Mouse (Mus musculus) heart, postnatal 25 days (tissue): ENCODE results near the gene Poln. TPM values are rescaled to one million over a fixed set of nuclear protein-coding genes. Genes with fewer than 3 reads are reported as not detected.

Source experiments
- DNase-seq: peaks from one replicate; pipeline ENCODE4 v3.0.0; 2022; ENCODE audit warnings: low spot score
- intact Hi-C: fragments of 180-260 bp; cut with DNase I; formaldehyde crosslinking; loops from one replicate; pipeline ENCODE4 v1.15.1; 2025
- total RNA-seq, 2 experiments: library from RNA; stranded (reverse); gene quantifications; 2 replicates each; pipeline ENCODE4 v1.2.3; 2021

Gene Poln
- total RNA-seq, 2 experiments from 2014 or later = 3.3 to 3.4 TPM

- DNase-seq = no peak
- intact Hi-C loops = no loop called here
Measured at GRCm38 (mm10) chr5:33997829-33998504, 171.3 kb downstream of the Poln start.

DNA sequence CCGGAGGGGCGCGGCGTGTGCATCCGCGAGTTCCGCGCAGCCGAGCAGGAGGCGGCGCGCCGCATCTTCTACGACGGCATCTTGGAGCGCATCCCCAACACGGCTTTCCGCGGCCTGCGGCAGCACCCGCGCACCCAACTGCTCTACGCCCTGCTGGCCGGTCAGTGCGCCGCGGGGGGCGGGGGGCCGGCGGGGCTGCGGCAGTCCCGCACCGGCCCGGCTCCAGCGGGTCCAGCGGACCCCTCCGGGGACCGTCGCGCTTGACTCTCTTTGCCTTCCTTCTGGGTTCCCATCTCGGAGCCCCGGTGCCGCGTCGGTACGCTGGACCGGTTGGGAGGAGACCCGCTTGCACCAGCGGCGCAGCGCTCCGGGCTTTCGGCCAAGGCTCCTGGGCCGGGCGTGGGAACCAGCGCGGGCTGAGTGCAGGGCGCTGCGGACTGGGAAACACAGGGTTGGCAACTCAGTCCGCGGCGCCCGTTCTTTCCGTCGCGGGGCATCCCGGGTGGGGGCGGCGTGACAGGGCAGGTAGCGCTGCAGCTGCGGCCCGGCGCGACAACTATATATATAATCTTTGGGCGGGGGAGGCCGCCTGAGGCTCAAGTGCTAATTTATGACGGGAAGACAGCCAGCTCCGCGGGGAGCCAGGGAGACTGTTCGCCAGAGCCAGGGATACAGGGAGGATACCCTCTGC lies 172.1 kb downstream of the Poln start:
- no peak for DNase-seq

GRCm38 (mm10) chr5:33996694-33997045 lies 172.6 kb downstream of the Poln start:
- DNase-seq = no peak
- intact Hi-C loops = no loop called here

More for the DNA sequence above, 172.1 kb downstream of the Poln start:
- intact Hi-C loops = no loop called here

DNA sequence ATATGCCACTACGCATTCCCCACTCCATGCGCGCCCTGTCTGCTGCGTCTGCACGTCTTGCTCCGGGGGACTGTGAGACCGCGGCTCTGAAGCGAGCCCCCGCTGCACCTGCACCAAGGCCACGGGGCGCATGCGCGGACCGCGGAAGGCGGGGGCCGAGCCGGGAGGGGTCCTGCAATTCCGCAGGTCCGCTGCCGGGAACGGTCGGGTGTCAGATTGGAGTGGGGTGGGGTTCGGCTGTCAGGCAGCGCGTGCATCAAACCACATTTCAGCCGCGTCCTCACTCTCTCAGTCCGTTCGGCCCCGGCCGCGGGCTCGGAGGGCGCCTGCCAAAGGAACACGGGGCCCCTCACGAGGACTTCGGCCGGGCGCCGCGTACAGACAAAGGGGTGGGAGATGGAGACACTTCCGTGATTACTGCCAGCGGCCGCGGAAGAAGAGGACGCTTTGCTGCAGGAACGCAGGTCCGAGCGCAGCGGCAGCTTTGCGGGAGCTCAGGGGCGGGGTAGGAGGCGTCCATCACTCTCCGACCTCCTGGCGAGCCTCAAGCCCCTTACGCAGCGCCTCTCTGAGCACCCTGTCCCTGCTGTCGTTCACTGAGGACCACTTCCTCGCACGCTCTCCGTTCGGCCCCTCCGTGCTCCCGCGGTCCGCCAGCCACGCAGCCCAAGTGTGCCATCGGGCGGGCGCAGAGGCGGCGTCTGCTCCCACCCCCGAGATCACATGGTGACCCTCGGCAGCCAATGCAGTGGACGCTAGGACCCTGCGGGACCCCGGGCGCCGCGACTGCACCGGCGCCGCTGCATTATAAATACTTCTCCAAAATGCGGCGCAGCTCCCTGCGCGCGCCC lies 173.2 kb downstream of the Poln start, which contains the start of gene Nat8l:
Gene Nat8l, plus strand, starts transcription at position 142 of the 851 bp plus-strand sequence.
- DNase-seq = no peak
- intact Hi-C loops = no loop called here

DNA sequence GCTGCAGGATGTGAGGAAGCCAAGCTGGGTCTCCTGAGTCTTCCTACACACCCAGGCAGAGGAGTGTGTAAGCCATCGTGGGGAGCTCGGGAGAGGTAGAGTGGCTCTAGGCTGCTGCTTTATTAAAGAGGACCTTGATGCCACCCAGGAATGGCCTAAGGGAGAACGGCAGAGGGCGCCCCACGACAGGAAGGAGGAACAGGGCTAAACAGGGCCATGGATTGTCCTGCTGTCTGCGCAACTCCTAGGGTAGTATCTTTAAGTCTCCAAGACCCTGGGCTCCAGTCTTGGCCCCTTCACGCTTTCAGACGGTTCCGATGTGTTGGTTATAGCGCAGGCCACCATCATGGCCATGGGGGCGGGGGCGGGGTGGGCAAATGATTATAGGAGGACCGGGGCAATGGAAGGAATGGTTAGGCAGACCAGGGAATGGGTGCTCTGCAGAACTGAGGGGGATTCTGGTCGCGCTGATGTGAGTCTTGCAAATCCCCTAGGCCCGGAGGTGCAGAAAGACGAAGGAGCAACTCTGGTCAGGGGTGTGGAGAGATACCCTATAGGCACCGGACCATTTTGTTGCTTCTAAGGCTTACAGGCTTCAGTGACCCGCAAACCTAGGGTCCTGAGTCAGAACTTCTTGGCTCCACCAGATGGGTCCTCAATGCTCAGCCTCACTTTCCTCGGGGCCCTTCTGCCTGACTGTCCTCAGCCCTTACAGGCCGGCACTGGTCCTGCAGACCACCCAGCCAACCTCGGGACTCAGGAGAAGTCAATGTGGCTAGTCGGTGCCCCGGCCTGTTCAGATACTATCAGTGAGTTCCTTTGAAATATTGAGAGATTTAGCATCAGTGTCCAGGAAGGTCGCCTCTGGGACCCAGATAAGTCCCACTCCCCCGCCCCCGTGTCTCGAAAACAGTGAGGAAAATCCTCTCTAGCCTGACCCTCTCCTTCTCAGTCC lies 174.3 kb downstream of the Poln start:
- intact Hi-C loops = no loop called here
- DNase-seq = no peak

- intact Hi-C loops = no loop called here
- peak; percentile 64 for DNase-seq
Measured at GRCm38 (mm10) chr5:33983309-33984121, 185.7 kb downstream of the Poln start, which contains the start of gene Gm1673. Gene Gm1673 (plus strand): TSS chr5:33983433.

DNA sequence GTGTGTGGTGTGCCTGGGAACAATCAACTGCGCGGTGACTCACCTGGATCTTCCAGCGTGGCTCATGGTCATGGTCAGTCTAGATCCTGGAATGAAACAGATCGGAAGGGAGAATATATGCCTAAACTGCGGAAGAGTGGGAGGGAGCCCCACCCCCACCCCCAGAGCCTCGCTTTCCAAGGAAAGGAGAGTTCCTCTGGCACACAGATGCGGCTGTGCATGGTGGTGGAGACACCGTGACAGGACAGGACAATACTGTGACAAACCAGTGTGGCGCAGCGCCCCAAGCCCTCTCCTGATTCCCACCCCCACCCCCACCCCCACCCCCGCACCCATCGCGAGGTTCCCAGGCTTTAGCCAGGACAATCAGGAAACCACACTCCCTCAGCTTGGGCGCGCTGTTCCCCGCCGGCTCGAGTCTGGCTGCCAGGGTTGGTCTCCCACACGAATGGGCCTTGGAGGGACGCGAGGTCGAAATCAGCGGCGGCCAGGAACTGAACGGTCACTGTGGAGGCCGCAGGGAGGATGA lies 186.5 kb downstream of the Poln start:
- intact Hi-C loops = no loop called here
- no peak for DNase-seq

DNA sequence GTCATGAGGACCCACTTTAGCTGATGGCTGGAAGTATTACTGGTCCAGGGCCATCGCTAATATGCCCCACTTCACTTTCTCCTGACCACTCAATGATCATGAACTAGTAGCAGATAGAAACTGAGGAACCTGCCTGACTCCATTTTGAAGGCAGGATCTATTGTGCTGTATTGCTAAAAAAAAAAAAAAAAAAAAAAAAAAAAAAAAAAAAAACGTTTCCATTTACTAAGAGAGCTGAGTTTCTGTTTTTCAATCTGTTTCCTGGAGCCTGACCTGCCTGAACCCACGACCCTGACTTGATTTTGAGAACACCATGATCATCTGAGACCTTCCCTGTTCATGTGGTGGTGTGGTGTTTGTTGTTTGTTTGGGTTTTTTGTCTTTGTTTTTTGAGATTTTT lies 193.0 kb downstream of the Poln start:
- intact Hi-C loops = no loop called here
- DNase-seq = no peak

- DNase-seq = no peak
- intact Hi-C loops = no loop called here
Measured at GRCm38 (mm10) chr5:33974736-33975135, 194.5 kb downstream of the Poln start.

DNA sequence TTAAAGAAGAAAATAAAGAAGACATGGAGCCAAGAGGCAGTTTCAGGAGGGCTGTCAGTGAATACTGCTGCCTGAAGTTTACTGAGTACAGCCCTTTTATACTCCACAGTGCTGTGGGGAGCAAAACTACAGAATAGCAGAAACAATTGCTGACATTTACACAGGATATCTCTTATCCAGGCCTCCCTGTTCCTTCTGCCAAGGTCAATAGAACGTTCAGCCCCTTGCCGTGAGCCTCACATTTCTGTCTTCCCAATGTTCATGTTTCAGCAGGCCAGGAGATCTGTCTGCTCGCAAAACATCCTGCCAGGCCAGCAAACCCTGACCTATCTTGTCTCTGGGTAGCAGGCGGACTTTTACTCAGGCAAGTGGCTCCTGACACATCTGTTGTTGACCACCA lies 209.9 kb downstream of the Poln start:
- no peak for DNase-seq
- intact Hi-C loops = loop anchor here (10.0 kb wide), 1 partner anchor 195 kb away; no protein-coding TSS in a partner anchor

Other genes with a start within 250 kb of the Poln start
- 10 to 100 TPM; 10.1 to 10.2 TPM for gene Nelfa, start 233.0 kb downstream of the Poln start, total RNA-seq
- 1 to 10 TPM; 2.8 to 3.1 TPM for gene Gm1673, start 186.0 kb downstream of the Poln start, total RNA-seq
- gene Nat8l, start 173.5 kb downstream of the Poln start, total RNA-seq = 1 to 10 TPM; 1.1 TPM
- 1 to 10 TPM; 3.4 to 3.9 TPM for gene Haus3, start 79 bp upstream of the Poln start, total RNA-seq
- 10 to 100 TPM; 72.6 to 89.1 TPM for gene Mxd4, start 18.3 kb upstream of the Poln start, total RNA-seq
- under 1 TPM; 0.36 to 0.60 TPM for gene Zfyve28, start 119.0 kb upstream of the Poln start, total RNA-seq
- not detected for gene Cfap99, start 119.2 kb upstream of the Poln start, total RNA-seq
- gene Rnf4, start 166.8 kb upstream of the Poln start, total RNA-seq = 10 to 100 TPM; 27.1 to 29.1 TPM
- 10 to 100 TPM; 24.3 to 29.7 TPM for gene Fam193a, start 200.5 kb upstream of the Poln start, total RNA-seq